Mouse (Mus musculus): ENCODE data around the gene Nol9.
"Not testable (repeated sequence)": the region's sequence is repeated elsewhere in the genome, so short reads cannot be mapped to it uniquely, and the experiment has no call there.

DNA sequence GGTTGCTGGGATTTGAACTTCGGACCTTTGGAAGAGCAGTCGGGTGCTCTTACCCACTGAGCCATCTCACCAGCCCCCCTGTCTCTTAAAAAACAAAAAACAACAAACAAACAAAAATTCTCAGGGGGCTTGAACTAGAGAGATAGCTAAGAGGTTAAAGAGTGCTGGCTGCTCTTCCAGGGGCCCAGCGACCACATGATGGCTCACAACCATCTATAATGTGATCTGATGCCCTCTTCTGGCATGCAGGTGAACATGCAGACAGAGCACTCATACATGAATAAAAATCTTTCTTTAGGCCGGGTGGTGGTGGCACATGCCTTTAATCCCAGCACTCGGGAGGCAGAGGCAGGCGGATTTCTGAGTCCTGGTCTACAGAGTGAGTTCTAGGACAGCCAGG, 2.7 kb upstream of the Nol9 start:
- TF ChIP-seq CTCF (IDR thresholded peaks at IDR 0.05; ENCODE audit: insufficient read depth, low read length), result 0 out of 2 replicates have a peak, but pooled peaks have one; percentile 11
- TF ChIP-seq POLR2A (IDR thresholded peaks at IDR 0.05; ENCODE audit: borderline replicate concordance, extremely low read depth, low read depth, low read length), result not testable (repeated sequence)
